Mouse (Mus musculus): ENCODE measurements around the gene Inafm2.

The Inafm2 gene

DNA sequence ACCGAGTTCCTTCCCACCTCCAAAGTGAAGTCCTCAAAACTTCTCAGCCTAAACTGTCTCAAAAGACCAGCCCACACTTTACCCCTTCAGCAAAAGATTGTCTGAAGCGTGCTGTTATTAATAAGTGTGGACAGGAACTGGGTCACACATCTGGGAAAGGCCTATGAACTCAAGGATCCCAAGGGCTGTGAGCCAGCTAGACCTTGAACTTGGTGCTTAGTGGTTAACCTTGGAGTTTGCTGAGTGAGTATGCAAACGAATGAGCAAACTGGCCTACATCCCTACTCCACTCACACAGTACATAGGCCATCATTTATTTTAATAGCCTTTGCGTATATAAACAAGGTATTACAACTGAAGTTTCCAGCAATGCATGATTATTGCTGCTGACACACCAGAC, 20.0 kb upstream of the Inafm2 start:
- in situ Hi-C loops (cut with MboI, MseI): no loop called here

DNA sequence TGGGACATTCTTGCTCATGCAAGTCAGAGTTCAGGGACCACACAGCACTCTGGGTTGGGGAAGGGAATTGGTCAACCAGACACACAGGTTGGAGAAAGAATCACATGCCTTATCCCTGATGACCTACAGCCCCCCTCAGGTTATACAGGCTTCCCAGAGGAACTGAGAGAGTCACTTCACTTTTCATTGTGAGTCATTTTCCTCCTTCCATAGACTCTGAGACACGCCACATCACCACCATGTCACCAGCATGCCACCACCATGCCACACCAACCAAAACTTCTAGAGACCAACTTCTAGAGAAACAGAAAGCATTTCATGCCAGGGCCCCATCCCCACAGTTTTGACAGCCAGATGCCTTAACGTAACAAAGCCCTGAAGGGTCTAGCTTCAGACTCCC, 18.7 kb upstream of the Inafm2 start:
- in situ Hi-C loops (cut with MboI, MseI): no loop called here

DNA sequence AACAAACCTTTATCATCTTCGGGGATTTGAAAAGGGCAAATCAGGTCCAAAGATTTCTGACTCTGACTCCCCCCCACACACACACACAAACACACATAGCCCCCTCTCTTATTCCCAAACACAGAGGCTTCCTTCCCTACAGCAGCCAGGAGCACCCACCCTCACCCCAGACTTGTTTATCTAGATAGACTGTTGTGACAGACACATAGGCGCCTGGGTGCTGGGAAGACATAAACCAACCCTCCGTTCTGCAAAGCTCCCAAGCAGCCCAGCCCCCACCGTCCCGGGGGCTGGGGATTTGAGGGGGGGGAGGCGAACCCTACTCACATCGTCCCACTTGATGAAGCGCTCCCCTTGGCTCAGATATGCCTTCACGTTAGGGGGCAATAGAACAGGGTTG, 17.6 kb upstream of the Inafm2 start:
- in situ Hi-C loops (cut with MboI, MseI): no loop called here

DNA sequence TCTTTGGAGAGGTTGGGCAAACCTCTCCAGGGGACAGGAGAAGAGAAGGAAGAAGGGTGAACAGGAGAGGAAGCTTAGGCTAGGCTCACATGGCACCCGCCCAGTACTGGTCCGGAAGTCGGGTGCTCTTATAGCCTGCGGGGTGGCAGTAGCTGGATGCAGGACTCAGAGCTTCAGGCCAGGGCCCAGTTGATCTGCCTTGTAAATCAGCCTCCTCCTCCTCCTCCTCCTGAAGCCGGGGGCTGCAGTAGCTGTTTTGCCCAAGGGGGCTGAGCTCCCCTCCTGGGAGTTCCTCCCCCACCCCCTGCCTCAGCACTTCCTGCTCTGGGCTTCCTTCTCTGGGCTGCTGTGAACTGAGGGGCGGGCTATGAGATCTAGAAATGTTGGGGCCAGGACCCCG, 17.2 kb upstream of the Inafm2 start, which contains the start of gene Plcb2:
Gene Plcb2 (minus strand): TSS at position 102 of the 400 bp plus-strand sequence.
- in situ Hi-C loops (cut with MboI, MseI): no loop called here

DNA sequence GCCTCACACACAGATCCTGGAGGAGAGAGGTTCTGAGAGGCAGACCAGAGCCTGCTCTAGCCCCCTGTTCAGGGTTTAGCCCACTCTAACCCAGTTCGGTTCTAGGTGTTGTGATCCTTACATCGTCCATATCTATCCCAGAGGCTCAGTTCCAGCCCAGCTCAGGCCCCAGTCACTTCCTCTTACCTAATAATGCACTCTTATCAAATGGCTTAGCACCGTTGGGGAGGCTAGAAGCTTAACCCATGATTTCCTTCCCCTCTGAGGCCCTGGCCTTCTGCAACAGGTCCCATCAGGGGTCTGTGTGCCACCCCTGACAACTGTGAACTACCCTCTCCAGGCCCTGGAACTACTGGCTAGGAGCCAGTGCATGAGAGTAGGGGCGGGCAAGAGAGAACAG, 16.4 kb upstream of the Inafm2 start:
- in situ Hi-C loops (cut with MboI, MseI): no loop called here

DNA sequence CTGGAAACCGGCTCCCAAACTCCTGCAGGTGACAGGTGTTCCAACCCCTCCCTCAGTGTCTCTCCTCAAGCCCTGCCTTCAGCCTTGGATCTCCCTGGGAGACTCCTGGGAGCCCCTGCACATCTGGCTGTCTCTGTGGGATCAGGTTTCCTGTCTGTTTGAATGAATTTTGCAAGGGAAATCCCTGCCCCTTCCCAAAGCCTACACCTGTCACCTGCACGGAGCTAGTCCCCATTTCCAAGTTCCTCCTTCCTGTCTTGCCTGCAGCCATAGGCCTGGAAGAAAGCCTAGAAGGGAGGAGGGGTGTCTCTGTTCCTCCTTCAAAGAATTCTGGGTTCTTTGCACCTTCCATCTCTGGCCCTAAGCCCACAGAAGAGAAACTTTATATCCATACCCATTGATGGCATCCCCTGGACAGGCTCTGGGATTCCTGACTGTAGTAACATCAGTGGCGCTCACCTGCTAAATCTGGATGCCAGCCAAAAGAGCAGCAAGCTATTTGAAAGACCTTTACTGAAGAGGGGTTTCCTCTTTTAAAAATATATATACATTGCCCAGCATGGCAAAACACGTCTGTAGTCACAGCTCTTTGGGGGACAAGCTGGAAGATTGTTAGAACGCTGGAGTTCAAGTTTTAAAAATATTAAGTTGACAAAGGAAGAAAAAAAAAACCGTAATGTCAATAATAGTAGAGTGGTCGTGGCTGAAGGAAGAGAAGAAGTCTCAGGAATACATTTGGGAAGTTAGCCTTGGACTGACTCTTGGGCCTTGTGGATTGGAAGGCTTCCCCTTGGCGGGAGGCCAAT, 15.5 kb upstream of the Inafm2 start:
- in situ Hi-C loops (cut with MboI, MseI): no loop called here

DNA sequence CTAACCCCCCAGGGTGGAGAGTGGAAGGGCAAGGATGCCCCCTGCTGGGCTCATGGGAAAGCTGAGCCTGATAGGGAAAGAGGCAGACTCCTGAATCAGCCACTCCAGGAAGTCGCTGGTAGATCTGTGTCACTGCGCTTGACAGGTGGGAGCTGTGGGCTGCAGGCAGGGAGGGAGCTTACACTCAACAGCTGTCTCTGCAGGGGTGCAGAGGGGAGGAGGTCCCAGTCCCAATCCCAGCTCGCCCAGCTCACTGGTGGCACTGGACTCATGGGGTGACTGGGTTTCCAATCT, 15.0 kb upstream of the Inafm2 start:
- in situ Hi-C loops (cut with MboI, MseI): no loop called here

DNA sequence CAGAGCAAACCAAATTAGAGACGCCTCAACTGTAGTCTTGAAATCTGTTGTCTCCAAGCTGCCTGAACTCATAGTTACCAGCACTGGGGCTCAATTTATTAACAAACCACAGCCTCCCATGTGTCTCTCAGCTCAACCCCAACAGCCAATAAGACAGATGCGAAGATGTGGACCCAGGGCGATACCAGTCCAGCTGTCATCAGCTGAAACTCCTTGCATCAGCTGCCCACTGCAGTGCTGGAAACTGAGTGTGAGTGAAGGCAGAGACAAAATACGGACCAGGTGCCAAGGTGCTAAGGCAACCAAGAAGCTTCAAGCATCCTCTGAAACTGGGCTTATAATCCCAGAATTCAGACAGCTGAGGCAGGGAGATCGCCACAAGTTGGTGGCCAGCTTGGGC, 13.6 kb upstream of the Inafm2 start:
- in situ Hi-C loops (cut with MboI, MseI): no loop called here

DNA sequence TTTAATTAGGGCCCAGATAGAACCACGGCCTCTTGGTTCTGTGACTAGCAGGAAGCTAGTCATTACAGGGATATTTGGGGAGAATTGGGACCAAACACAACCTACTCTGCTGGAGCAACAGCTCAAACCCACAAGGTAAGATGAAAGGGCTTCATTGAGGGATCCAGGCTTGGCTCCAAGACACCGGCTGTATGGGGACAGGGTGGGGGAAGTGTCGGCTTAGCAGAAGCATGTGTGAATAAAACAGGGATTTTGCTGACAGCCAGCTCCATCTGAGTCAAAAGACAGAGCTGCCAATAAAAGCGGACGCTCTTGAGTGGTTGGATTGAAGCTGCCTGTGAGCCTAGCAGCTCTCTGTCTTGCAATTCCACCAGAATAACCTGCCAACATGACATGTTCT, 12.2 kb upstream of the Inafm2 start:
- in situ Hi-C loops (cut with MboI, MseI): no loop called here

DNA sequence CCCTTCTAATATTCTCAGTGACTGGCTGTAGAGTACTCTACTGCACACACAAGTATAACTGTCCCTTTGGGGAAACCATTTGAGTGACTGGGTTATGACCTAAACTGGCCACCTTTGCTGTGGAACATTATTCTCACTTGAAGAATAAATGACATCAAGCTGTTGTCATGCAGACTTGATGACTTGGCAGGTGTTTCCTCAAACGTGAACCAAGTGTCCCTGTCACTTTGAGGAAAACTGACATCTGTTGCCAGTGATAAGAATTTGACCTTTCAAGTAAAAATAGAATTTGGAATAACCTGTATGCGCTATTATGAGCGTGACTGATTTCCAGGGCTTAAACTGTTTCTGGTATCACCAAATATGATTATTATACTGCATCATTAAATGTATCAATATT, 5.2 kb upstream of the Inafm2 start:
- in situ Hi-C loops (cut with MboI, MseI): no loop called here

DNA sequence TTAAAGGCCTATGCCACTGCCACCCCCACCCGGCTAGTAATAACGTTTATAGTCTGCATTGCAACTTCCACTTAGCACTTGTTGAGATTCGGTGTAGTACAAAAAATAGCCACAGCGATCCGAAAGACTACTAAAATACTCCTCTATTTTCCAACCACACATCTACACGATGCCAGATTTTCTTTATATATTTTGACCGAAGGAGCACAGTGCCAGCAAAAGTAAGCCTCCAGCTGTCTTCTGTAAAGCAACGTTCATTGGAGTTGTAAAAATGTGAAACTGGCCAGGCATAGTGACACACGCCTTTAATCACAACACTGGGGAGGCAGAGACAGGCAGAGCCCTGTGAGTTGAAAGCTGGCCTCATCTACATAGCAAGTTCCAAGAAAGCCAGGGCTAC, 4.4 kb upstream of the Inafm2 start:
- in situ Hi-C loops (cut with MboI, MseI): no loop called here

DNA sequence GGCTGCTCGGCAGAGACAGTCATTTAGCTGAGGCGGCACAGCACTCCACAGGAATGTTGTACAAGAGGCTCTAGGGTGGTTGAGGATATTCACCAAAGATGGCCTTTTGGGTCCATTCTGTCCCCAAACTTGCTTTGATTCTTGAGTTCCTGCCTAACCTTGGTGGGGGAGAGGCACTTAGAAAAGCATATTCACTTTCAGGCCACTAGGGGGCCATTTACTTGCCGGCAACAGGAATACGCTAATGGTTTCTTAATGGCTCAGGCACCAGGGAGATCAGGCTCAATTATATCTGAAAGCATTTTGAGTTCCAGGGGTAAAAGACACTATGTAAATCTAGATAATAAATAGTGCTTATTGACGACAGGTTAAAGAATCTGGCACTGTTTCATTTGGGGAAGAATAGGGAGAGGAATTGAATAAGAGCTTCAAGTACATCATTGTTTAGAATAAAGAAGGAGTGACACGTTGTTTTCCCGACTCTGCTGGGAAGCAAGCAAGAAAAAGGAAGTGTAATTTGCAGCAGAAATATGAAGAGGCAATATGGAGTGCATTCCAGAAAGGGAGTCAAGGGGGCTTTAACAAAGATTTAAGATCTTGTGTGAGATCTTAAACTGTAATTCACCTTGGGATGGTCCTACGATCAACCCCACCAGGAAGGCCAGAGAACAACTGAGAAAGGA, 2.2 kb upstream of the Inafm2 start:
- in situ Hi-C loops (cut with MboI, MseI): no loop called here

DNA sequence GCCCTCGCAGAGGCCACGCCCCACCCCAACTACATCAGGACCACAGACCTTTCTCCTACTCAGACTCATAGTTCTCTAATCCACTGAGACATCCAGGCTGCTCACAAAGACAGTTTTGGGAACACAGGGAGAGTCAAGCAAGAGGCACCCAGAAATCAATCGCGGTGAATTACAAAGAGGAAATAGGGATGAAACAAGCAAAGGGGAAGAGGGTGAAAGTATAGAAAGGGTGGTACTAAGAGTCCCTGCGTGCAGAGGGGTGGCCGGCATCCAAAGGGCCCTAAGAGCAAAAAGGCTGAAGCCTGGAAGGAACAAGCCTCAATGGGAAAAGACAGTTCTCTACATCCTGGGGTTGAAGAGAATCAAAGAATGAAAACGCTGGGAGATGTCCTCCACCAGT, 937 bp upstream of the Inafm2 start:
- in situ Hi-C loops (cut with MboI, MseI): no loop called here

DNA sequence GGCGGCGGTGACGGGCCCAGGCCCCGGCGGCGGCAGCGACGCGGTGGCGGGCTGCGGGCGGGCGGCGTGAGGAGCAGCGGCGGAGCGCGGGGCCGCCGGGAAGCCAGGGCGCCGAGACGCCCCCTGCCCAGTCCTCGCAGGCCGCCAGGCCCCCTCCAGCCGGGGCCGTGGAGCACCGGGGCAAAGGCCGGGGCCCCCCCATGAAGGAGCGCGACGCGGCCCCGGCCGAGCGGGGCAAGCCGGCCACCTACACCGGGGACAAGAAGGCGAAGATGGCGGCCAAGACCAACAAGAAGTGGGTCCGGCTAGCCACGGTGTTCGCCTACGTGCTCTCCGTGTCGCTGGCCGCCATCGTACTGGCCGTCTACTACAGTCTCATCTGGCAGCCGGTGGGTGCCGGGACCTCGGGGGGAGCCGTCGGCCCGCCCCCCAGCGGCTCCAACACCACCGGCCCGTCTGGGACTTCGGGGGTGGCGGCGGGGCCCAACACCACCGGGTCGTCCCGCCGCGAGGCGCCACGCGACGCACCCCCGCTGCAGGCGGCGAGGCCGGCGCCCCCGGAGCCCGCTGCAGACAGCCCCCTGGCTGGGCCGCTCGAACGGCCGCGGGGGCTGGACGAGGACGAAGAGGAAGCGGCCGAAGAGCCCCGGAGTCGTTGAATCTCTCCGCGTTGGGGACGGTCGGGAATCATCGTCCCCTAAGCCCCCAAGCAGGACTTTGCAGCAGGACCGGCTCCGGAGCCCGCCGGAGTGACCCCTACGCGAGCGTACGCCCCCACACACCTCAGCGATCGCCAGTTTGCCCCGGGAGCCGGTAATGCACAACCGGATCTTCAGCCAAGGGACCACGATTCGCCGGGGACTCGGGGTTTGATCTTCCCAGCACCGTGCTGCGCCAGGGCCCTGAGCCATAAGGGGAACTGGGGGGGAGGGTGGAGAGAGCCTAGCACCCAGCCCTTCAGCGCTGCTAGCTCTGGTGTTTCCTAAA, 650 bp downstream of the Inafm2 start:
- in situ Hi-C loops (cut with MboI, MseI): no loop called here

DNA sequence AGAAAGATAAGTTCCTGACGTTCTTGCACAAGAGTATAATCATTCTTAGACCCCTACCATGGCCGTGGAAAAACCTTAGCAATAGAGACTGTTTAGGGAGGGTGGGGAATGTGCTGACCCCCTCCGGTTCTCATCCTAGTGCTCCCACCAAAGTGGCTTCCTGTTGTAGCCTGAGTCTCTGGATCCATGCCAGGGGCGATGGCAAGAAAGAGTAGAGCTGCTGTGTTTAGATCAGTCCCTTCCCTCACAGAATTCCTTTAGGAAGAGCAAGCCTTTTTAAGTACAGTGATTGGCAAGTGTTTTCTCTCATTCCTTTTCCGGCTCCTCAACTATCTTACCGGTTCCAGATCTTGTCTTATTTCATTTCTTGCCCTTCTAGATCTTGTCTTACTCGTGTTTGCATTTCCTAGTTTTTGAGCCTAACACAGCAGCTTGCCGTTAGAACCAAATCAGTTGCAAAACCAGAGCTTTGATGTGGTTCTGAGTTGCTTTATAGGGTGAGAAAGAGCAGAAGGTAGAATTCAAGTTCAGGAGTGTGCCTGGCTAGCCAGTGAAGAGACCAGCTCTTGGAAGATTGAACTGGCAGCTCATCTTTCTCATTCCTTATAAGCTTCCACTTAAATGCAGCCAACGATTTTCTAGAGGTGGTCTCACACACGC, 1.9 kb downstream of the Inafm2 start:
- in situ Hi-C loops (cut with MboI, MseI): no loop called here

DNA sequence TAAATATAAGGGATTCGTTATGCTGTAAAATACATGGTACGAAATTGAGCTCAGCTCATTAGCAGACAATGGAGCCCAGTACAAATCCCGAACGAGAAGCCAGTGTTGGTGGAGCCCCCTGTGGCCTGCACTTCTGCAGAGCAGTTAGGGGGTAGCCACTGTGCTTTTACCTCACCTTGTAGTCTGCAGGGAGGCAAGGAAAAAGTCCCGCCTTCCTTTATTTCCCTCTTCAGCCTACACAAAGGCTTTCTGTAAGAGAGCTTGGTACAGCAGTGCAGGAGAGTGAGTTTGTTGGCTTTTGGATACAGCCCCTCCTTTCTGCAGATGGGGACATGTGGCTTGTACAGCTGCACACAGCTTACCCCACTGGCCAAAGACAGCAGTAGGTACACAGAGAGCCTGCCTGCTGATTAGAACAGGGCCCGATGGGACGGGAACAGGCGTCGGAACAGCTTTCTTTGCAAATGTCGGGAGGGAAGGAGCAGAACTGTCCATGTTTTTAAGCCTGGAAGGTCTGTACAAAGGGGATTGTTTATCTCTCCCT, 3.9 kb downstream of the Inafm2 start:
- in situ Hi-C loops (cut with MboI, MseI): no loop called here

DNA sequence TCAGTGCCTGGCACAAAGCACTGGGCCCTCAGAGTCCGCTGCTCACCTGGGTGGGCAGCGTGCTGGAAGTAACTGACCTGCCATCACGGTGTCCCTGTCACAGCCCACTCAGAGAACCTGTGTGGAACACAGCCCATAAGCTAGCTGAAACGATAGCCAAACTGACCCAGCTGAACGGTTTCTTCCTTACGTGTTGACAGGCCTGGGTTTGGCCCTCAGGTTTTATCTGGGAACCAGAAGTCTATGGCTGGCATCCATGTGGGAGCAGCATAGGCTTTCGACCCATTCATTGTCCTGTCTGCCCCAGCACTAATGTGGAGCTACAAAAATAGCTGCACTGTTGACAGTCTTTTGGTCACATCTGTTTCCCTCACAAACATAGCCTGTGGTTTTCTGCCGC, 4.9 kb downstream of the Inafm2 start:
- in situ Hi-C loops (cut with MboI, MseI): no loop called here

DNA sequence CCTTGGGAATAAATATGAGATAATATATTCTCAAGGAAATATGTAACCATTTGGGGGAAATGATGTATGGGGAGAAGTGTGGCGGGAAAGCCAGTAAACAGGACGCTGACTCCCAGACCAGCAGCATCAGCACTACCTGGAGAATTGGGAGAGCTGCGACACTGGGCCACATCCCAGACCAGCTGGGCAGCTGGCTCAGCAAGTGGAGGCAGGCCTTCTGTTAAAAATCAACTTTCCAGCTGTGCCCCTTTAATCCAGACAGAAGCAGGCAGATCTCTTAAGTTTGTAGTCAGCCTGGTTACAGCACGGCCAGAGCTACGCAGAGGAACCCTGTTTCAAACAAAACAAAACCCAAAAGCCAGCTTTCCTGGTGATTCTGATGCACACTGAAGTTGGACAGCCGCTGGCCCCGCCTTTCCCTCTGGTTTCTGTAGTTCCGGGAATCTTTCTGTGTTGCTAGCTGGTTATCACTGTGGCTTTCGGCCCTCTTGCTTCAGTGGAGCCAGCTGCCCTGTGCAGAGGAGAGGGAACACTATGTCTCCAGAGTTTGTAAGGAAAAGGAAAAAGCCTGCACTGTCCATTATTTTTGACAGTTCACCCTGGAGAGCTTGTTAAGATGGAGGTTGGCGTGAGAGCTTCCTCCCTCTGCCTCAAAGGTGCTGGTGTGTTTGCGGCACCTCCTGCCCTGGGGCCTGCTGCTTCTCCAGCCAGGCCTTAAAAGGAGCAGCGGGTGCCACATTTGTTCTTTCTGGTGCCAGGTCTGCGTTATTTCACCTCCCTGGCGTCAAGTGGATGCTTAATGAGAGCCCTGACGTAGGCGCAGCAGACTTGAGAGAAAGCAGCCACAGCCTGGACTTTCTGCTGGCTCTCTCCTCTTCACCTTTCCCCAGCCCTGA, 6.6 kb downstream of the Inafm2 start:
- in situ Hi-C loops (cut with MboI, MseI): no loop called here

DNA sequence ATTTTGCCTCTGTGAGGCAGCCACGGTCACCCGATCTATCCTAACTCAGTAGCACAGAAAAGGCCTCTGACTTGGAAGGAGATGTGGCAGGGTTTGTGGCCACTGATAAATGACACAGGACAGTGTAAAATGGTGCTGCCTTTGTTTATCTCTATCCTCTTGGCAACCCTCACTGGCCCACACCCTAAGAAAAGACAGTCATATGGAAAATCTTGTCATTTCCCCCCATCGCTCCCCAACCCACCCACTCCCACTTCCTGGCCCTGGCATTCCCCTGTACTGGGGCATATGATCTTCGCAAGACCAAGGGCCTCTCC, 7.2 kb downstream of the Inafm2 start:
- in situ Hi-C loops (cut with MboI, MseI): no loop called here

DNA sequence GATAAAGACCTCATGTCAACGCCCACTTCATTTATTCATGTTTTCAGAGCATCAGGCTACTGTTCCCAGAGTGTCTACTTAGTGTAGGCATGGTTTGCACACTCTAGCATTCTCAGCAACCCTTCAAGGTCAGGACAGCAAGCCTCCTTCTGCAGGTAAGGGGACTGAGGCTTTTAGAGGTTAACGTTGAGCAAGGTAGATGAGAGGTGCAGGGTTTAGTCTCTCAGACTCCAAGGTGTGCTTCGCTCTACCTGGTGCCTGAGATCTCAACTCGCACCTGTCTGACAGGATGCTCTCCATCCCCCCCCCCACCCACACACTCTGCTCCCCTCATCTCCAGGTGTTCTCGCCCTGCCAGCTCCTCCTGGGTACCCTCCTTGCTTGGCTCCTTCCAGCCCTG, 8.6 kb downstream of the Inafm2 start:
- in situ Hi-C loops (cut with MboI, MseI): no loop called here

DNA sequence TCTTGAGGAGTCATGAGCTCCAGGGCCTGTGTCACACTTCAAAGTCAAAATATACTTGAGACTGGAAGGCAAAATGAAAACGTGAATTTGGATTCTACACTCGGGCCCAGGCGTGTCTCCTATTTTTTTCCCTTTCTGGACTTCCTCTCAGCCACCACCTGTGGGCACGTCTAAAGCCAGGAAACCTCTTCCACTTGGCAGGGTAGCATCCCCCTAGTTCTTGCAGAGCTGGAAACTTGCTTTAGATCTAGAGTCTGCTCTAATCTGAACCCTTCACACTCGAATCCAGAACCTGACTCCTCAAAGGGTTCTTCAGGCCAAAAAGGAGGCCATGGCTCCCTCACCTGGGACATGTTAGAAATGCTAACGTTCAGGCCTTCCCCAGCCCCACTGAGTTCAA, 9.8 kb downstream of the Inafm2 start:
- in situ Hi-C loops (cut with MboI, MseI): loop anchor here (5.0 kb wide), 1 partner anchor 118 kb away; no protein-coding TSS in a partner anchor

Measured in T-helper 1 cell (primary cell).